Mouse (Mus musculus) layer of hippocampus, postnatal 25 days (tissue): ENCODE results near the gene Med23. TPM values are rescaled to one million over a fixed set of nuclear protein-coding genes. Genes with fewer than 3 reads are reported as not detected.

ENCODE experiments used
- DNase-seq, 2 experiments: peaks; one replicate each; pipeline ENCODE4 v3.0.0; 2022; ENCODE audit warnings: mixed read lengths in 2 of 2, low spot score in 1 of 2; ENCODE audit errors: extremely low spot score in 1 of 2
- total RNA-seq, 2 experiments: library from RNA; stranded (reverse); gene quantifications; 2 replicates each; pipeline ENCODE4 v1.2.3; 2021

Med23 gene
- total RNA-seq, 2 experiments from 2014 or later = 31.9 to 42.9 TPM

- DNase-seq = no peak
Measured at GRCm38 (mm10) chr10:24864434-24864833, 5.4 kb upstream of the Med23 start.

GRCm38 (mm10) chr10:24873624-24874023 lies 3.8 kb downstream of the Med23 start:
- DNase-seq = no peak

GRCm38 (mm10) chr10:24886008-24886407 lies 16.2 kb downstream of the Med23 start:
- no peak for DNase-seq

- no peak for DNase-seq
Measured at GRCm38 (mm10) chr10:24888343-24888742, 18.6 kb downstream of the Med23 start.

- DNase-seq = peak; percentile 29 to 59
Measured at GRCm38 (mm10) chr10:24895927-24896326, 26.1 kb downstream of the Med23 start.

- no peak for DNase-seq
Measured at GRCm38 (mm10) chr10:24905627-24906026, 35.8 kb downstream of the Med23 start.

- DNase-seq = no peak
Measured at GRCm38 (mm10) chr10:24911199-24911598, 41.4 kb downstream of the Med23 start.

- no peak for DNase-seq
Measured at GRCm38 (mm10) chr10:24912576-24912975, 42.8 kb downstream of the Med23 start.

GRCm38 (mm10) chr10:24915486-24915885 lies 45.7 kb downstream of the Med23 start:
- DNase-seq = no peak

- DNase-seq = no peak
Measured at GRCm38 (mm10) chr10:24922977-24923376, 53.2 kb downstream of the Med23 start.

- DNase-seq = no peak
Measured at GRCm38 (mm10) chr10:24924296-24924695, 54.5 kb downstream of the Med23 start.

- no peak for DNase-seq
Measured at GRCm38 (mm10) chr10:24926380-24926779, 56.6 kb downstream of the Med23 start.

GRCm38 (mm10) chr10:24926962-24927720 lies 57.4 kb downstream of the Med23 start, which contains the start of gene Arg1:
Arg1 (minus strand) TSS chr10:24927484.
- DNase-seq = no peak

- no peak for DNase-seq
Measured at GRCm38 (mm10) chr10:24928072-24928471, 58.3 kb downstream of the Med23 start.

- DNase-seq = no peak
Measured at GRCm38 (mm10) chr10:24930143-24930542, 60.4 kb downstream of the Med23 start.

GRCm38 (mm10) chr10:24947871-24948270 lies 78.1 kb downstream of the Med23 start:
- DNase-seq = no peak

GRCm38 (mm10) chr10:24948278-24948677 lies 78.5 kb downstream of the Med23 start:
- DNase-seq = no peak

GRCm38 (mm10) chr10:24950223-24950622 lies 80.4 kb downstream of the Med23 start:
- no peak for DNase-seq

GRCm38 (mm10) chr10:24951575-24951974 lies 81.8 kb downstream of the Med23 start:
- DNase-seq = no peak

GRCm38 (mm10) chr10:24952549-24952948 lies 82.8 kb downstream of the Med23 start:
- no peak for DNase-seq

GRCm38 (mm10) chr10:24953876-24954275 lies 84.1 kb downstream of the Med23 start:
- DNase-seq = no peak

- no peak for DNase-seq
Measured at GRCm38 (mm10) chr10:24958280-24959042, 88.7 kb downstream of the Med23 start.
